Mouse (Mus musculus) heart, postnatal 0 days (tissue): ENCODE measurements around the gene Cerk. TPM values are rescaled to one million over a fixed set of nuclear protein-coding genes. Genes with fewer than 3 reads are reported as not detected.
"Not testable (repeated sequence)": the region's sequence is repeated elsewhere in the genome, so short reads cannot be mapped to it uniquely, and the experiment has no call there.

Experiments
- ATAC-seq: fragments of 200-750 bp; cut with Nextera tagmentation; 2 replicates; pipeline ENCODE4 v1.8.0; 2017; ENCODE audit warnings: low read depth, moderate number of reproducible peaks, moderate library complexity; ENCODE audit not compliant: insufficient read depth
- DNase-seq: peaks from one replicate; pipeline ENCODE4 v3.0.0-alpha.2; 2016; ENCODE audit warnings: low spot score
- H3K27ac ChIP-seq: fragments of 300-500 bp; sonication (generic); 2 replicates; pipeline ENCODE4 v1.5.1; 2014; ENCODE audit warnings: low read depth, mild to moderate bottlenecking
- H3K27me3 ChIP-seq: fragments of 300-500 bp; sonication (generic); 2 replicates; pipeline ENCODE4 v1.6.1; 2014; ENCODE audit warnings: low read length, mixed read lengths; ENCODE audit not compliant: control insufficient read depth, insufficient read depth
- H3K36me3 ChIP-seq: fragments of 300-500 bp; sonication (generic); replicated peaks from 2 replicates; pipeline ENCODE4 v1.6.1; 2014; ENCODE audit warnings: low read length, mixed read lengths; ENCODE audit not compliant: control insufficient read depth, insufficient read depth
- H3K4me1 ChIP-seq: fragments of 300-500 bp; sonication (generic); 2 replicates; pipeline ENCODE4 v1.6.1; 2014; ENCODE audit warnings: antibody characterized with exemption; ENCODE audit not compliant: control insufficient read depth, insufficient read depth
- H3K4me2 ChIP-seq: fragments of 300-500 bp; sonication (generic); 2 replicates; pipeline ENCODE4 v1.6.1; 2014; ENCODE audit warnings: low read depth, mild to moderate bottlenecking, low read length, moderate library complexity
- H3K4me3 ChIP-seq: fragments of 300-500 bp; sonication (generic); 2 replicates; pipeline ENCODE4 v1.5.1; 2014; ENCODE audit warnings: low read depth, low read length
- H3K9ac ChIP-seq: fragments of 300-500 bp; sonication (generic); replicated peaks from 2 replicates; pipeline ENCODE4 v1.6.1; 2014; ENCODE audit warnings: low read depth, low read length, mixed read lengths
- H3K9me3 ChIP-seq: fragments of 300-500 bp; sonication (generic); replicated peaks from 2 replicates; pipeline ENCODE4 v1.6.1; 2016; ENCODE audit warnings: low read length; ENCODE audit not compliant: control insufficient read depth
- CTCF ChIP-seq: IDR thresholded peaks from 2 replicates; pipeline ENCODE4 v1.5.1; 2016; ENCODE audit warnings: antibody characterized with exemption, control low read depth, low read depth
- EP300 ChIP-seq: IDR thresholded peaks from 2 replicates; pipeline ENCODE4 v1.6.1; 2016; ENCODE audit warnings: antibody characterized with exemption, low read depth
- WGBS: fragments of 180-500 bp; shearing (Covaris S2); extraction: QIAGEN DNeasy Blood & Tissue Kit; methylation state at CpG from one replicate; pipeline ENCODE4 v1.1.7; 2014; 5-methylcytosine and 5-hydroxymethylcytosine counted together
- polyA plus RNA-seq: library from polyadenylated mRNA; unstranded; fragments of >200 nt; fragmentation: Nextera tagmentation; extraction: Ambion mirVana; gene quantifications from 2 replicates; pipeline ENCODE4 v1.2.1, GENCODE M21; 2015
- total RNA-seq: library from RNA; depleted of rRNA; stranded (reverse); fragments of >200 nt; gene quantifications from 2 replicates; pipeline ENCODE4 v1.2.3, GENCODE M21; 2014; ENCODE audit warnings: low replicate concordance

Gene Cerk
- total and polyA plus RNA-seq, 2 experiments from 2014 or later: 14.5 to 25.3 TPM

GRCm38 (mm10) chr15:86183484-86183883 lies 2.5 kb downstream of the Cerk start:
- peak overlapping the region; percentile 15; the same call in 1 of the 2 replicates for H3K4me3 ChIP-seq
- peak overlapping the region; percentile 78; the same call in 1 of the 2 replicates for H3K27ac ChIP-seq
- ATAC-seq (no peak), DNase-seq (no peak)
- H3K9me3 ChIP-seq: no peaks in the 10 kb centered on the region
- WGBS: 93% methylated on average over 8 of the region's 8 CpGs
- no peak overlapping the region; the same call in 1 of the 2 replicates for H3K9ac ChIP-seq
- H3K4me1 ChIP-seq: peaks cover 39% of the 10 kb centered on the region
- TF ChIP-seq EP300: no peak
- TF ChIP-seq CTCF: no peak
- peak overlapping the region; percentile 85; the same call in 1 of the 2 replicates for H3K4me2 ChIP-seq
- H3K27me3 ChIP-seq: no peaks in the 10 kb centered on the region
- H3K36me3 ChIP-seq: no peaks in the 10 kb centered on the region

- H3K27me3 ChIP-seq: no peaks in the 10 kb centered on the region
- H3K9ac ChIP-seq: no peak overlapping the region; the same call in 1 of the 2 replicates
- peak overlapping the region; percentile 38 for H3K4me2 ChIP-seq
- WGBS: 19% methylated on average over 13 of the region's 13 CpGs
- no peaks in the 10 kb centered on the region for H3K9me3 ChIP-seq
- TF ChIP-seq EP300: no peak
- TF ChIP-seq CTCF: no peak
- peak overlapping the region; percentile 78 for H3K27ac ChIP-seq
- DNase-seq (no peak), ATAC-seq (no peak)
- H3K36me3 ChIP-seq: no peaks in the 10 kb centered on the region
- no peak overlapping the region for H3K4me3 ChIP-seq
- H3K4me1 ChIP-seq: peaks cover 38% of the 10 kb centered on the region
Observed at GRCm38 (mm10) chr15:86182646-86183045, 3.3 kb downstream of the Cerk start.

- H3K27ac ChIP-seq: peak overlapping the region; percentile 78
- H3K27me3 ChIP-seq: no peaks in the 10 kb centered on the region
- WGBS: 12% methylated on average over 11 of the region's 11 CpGs
- no peak for ATAC-seq
- no peak overlapping the region for H3K4me3 ChIP-seq
- H3K9ac ChIP-seq: no peak overlapping the region
- H3K36me3 ChIP-seq: no peaks in the 10 kb centered on the region
- no peak for DNase-seq
- H3K9me3 ChIP-seq: no peaks in the 10 kb centered on the region
- H3K4me1 ChIP-seq: peaks cover 39% of the 10 kb centered on the region
- TF ChIP-seq CTCF (no peak), EP300 (peak; percentile 49; the same call in 1 of the 2 replicates)
- peak overlapping the region; percentile 38 for H3K4me2 ChIP-seq
Observed at GRCm38 (mm10) chr15:86181941-86182439, 4.0 kb downstream of the Cerk start.

GRCm38 (mm10) chr15:86181321-86181720 lies 4.6 kb downstream of the Cerk start:
- not testable (repeated sequence) for H3K27me3 ChIP-seq, H3K9ac ChIP-seq, H3K36me3 ChIP-seq, H3K4me3 ChIP-seq, H3K4me2 ChIP-seq, H3K9me3 ChIP-seq, ATAC-seq, DNase-seq
- Histone ChIP-seq H3K27ac (peak overlapping the region; percentile 78), H3K4me1 (peaks cover 40% of the 10 kb centered on the region)
- 88% methylated on average over 3 of the region's 3 CpGs for WGBS

GRCm38 (mm10) chr15:86180427-86180826 lies 5.5 kb downstream of the Cerk start:
- Histone ChIP-seq H3K4me1 (peaks cover 41% of the 10 kb centered on the region), H3K9me3 (no peaks in the 10 kb centered on the region), H3K27me3 (no peaks in the 10 kb centered on the region), H3K27ac (no peak overlapping the region), H3K36me3 (no peaks in the 10 kb centered on the region), H3K4me2 (no peak overlapping the region), H3K9ac (no peak overlapping the region), H3K4me3 (no peak overlapping the region)
- TF ChIP-seq CTCF (no peak), EP300 (no peak)
- ATAC-seq: no peak
- WGBS: 74% methylated on average over 4 of the region's 4 CpGs
- DNase-seq: no peak

GRCm38 (mm10) chr15:86178594-86178993 lies 7.3 kb downstream of the Cerk start:
- Histone ChIP-seq H3K9me3 (no peaks in the 10 kb centered on the region), H3K27ac (no peak overlapping the region), H3K4me3 (no peak overlapping the region), H3K9ac (no peak overlapping the region), H3K4me1 (peaks cover 44% of the 10 kb centered on the region), H3K36me3 (no peaks in the 10 kb centered on the region), H3K27me3 (no peaks in the 10 kb centered on the region), H3K4me2 (no peak overlapping the region)
- DNase-seq: no peak
- TF ChIP-seq EP300: no peak
- TF ChIP-seq CTCF: no peak
- no peak for ATAC-seq
- 89% methylated on average over 6 of the region's 6 CpGs for WGBS

- H3K27ac ChIP-seq: peak overlapping the region; percentile 75
- H3K9ac ChIP-seq, H3K27me3 ChIP-seq, H3K4me2 ChIP-seq, H3K4me3 ChIP-seq, H3K36me3 ChIP-seq, H3K9me3 ChIP-seq, DNase-seq: not testable (repeated sequence)
- WGBS: 50% methylated on average over 2 of the region's 2 CpGs
- H3K4me1 ChIP-seq: peaks cover 51% of the 10 kb centered on the region
- ATAC-seq: 0 out of 2 replicates have a peak, but pooled peaks have one; percentile 27
Observed at GRCm38 (mm10) chr15:86177703-86178251, 8.2 kb downstream of the Cerk start.
